Mouse (Mus musculus): Measurements from ENCODE around the gene Tmem117. TPM values are rescaled to one million over a fixed set of nuclear protein-coding genes. Genes with fewer than 3 reads are reported as not detected.

The Tmem117 gene
- total and polyA plus RNA-seq, 3 experiments, result not detected

- TF ChIP-seq JUND (IDR thresholded peaks at IDR 0.05; ENCODE audit: low read depth, low read length), result no peak
Observed at GRCm38 (mm10) chr15:94630553-94630952, 1.5 kb downstream of the Tmem117 start.

GRCm38 (mm10) chr15:94634524-94634923 lies 5.5 kb downstream of the Tmem117 start:
- no peak overlapping the region for H3K4me3 ChIP-seq (ENCODE audit: control insufficient read depth in 1 of 2, insufficient read depth in 1 of 2, low read depth in 2 of 2, low read length in 2 of 2)
- no peak for DNase-seq (ENCODE audit: low read depth, low spot score)
- no peak for TF ChIP-seq MAFK (IDR thresholded peaks at IDR 0.05; ENCODE audit: borderline replicate concordance, low read depth, low read length)
- TF ChIP-seq GATA1 (IDR thresholded peaks at IDR 0.05; ENCODE audit: low read depth, low read length), result no peak
- no peak for TF ChIP-seq UBTF (IDR thresholded peaks at IDR 0.05; ENCODE audit: borderline replicate concordance, insufficient read depth, low read depth, low read length)
- TF ChIP-seq ELF1 (IDR thresholded peaks at IDR 0.05; ENCODE audit: low read depth, low read length), result no peak
- no peak for TF ChIP-seq BHLHE40 (IDR thresholded peaks at IDR 0.05; ENCODE audit: borderline replicate concordance, low read depth, low read length)
- no peak for TF ChIP-seq KAT2A (conservative IDR thresholded peaks at IDR 0.05; ENCODE audit: low read depth, low read length)
- peaks cover 0 to 2% of the 10 kb centered on the region in 2 experiments; a peak in 2 of 4 replicates for H3K27me3 ChIP-seq (ENCODE audit: control insufficient read depth in 1 of 2, insufficient read depth in 2 of 2, low read length in 2 of 2)
- no peaks in the 10 kb centered on the region for H3K9me3 ChIP-seq (replicated peaks; ENCODE audit: insufficient read depth, low read length)
- H3K79me2 ChIP-seq (ENCODE audit: control insufficient read depth, insufficient read depth, low read length, poor library complexity), result no peaks in the 10 kb centered on the region
- no peaks in the 10 kb centered on the region for H3K36me3 ChIP-seq (ENCODE audit: control insufficient read depth in 1 of 2, insufficient read depth in 2 of 2, low read length in 2 of 2)
- H3K27ac ChIP-seq (ENCODE audit: control insufficient read depth, low read depth, low read length), result no peak overlapping the region
- no peaks in the 10 kb centered on the region for H3K4me1 ChIP-seq (ENCODE audit: control insufficient read depth in 1 of 2, insufficient read depth in 2 of 2, low read length in 2 of 2)
- H3K9ac ChIP-seq (ENCODE audit: control insufficient read depth, low read depth, low read length, poor library complexity, severe bottlenecking), result no peak overlapping the region

More at GRCm38 (mm10) chr15:94630553-94630952, 1.5 kb downstream of the Tmem117 start:
- H3K9me3 ChIP-seq (replicated peaks; ENCODE audit: insufficient read depth, low read length), result no peaks in the 10 kb centered on the region; the same call in 1 of the 2 replicates
- H3K36me3 ChIP-seq (ENCODE audit: control insufficient read depth in 1 of 2, insufficient read depth in 2 of 2, low read length in 2 of 2), result no peaks in the 10 kb centered on the region
- H3K9ac ChIP-seq (ENCODE audit: control insufficient read depth, low read depth, low read length, poor library complexity, severe bottlenecking), result no peak overlapping the region
- H3K27ac ChIP-seq (ENCODE audit: control insufficient read depth, low read depth, low read length), result no peak overlapping the region
- no peaks in the 10 kb centered on the region for H3K79me2 ChIP-seq (ENCODE audit: control insufficient read depth, insufficient read depth, low read length, poor library complexity)
- H3K4me1 ChIP-seq (ENCODE audit: control insufficient read depth in 1 of 2, insufficient read depth in 2 of 2, low read length in 2 of 2), result no peaks in the 10 kb centered on the region
- peaks cover 0 to 2% of the 10 kb centered on the region in 2 experiments; a peak in 2 of 4 replicates for H3K27me3 ChIP-seq (ENCODE audit: control insufficient read depth in 1 of 2, insufficient read depth in 2 of 2, low read length in 2 of 2)
- H3K4me3 ChIP-seq (ENCODE audit: control insufficient read depth in 1 of 2, insufficient read depth in 1 of 2, low read depth in 2 of 2, low read length in 2 of 2), result no peak overlapping the region
- no peak for DNase-seq (ENCODE audit: low read depth, low spot score)

DNA sequence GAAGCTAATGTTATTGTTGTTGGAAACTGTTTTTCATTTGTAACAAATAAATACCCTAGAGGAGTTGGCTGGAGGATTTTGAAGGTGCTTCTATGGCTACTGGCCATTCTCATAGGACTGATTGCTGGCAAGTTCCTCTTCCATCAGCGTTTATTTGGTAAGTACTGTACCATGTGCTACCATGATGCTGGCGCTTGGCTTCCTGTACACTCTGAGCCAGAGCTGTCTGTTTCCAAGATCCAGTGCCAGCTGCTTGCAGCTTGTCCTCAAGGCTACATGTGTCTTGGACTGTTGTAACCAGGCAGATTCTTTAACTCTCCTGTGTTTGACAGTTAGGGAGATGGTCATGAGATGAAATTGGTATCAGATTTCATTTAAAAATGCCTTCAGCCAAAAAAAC lies 9.2 kb downstream of the Tmem117 start:
- Histone ChIP-seq H3K9me3 (replicated peaks; ENCODE audit: insufficient read depth, low read length) (no peaks in the 10 kb centered on the region), H3K27ac (ENCODE audit: control insufficient read depth, low read depth, low read length) (no peak overlapping the region), H3K4me3 (ENCODE audit: control insufficient read depth in 1 of 2, insufficient read depth in 1 of 2, low read depth in 2 of 2, low read length in 2 of 2) (no peak overlapping the region), H3K27me3 (ENCODE audit: control insufficient read depth in 1 of 2, insufficient read depth in 2 of 2, low read length in 2 of 2) (peaks cover 0 to 5% of the 10 kb centered on the region in 2 experiments; a peak in 2 of 4 replicates), H3K79me2 (ENCODE audit: control insufficient read depth, insufficient read depth, low read length, poor library complexity) (no peaks in the 10 kb centered on the region), H3K36me3 (ENCODE audit: control insufficient read depth in 1 of 2, insufficient read depth in 2 of 2, low read length in 2 of 2) (no peaks in the 10 kb centered on the region), H3K9ac (ENCODE audit: control insufficient read depth, low read depth, low read length, poor library complexity, severe bottlenecking) (no peak overlapping the region), H3K4me1 (ENCODE audit: control insufficient read depth in 1 of 2, insufficient read depth in 2 of 2, low read length in 2 of 2) (peaks cover 0 to 7% of the 10 kb centered on the region in 2 experiments; a peak in 1 of 4 replicates)
- DNase-seq (ENCODE audit: low read depth, low spot score), result no peak
- TF ChIP-seq MAX (IDR thresholded peaks at IDR 0.05; ENCODE audit: low read length) (no peak), ETS1 (IDR thresholded peaks at IDR 0.05; ENCODE audit: low read depth, low read length) (no peak), ZMIZ1 (IDR thresholded peaks at IDR 0.05; ENCODE audit: low read depth, low read length) (no peak), MXI1 (IDR thresholded peaks at IDR 0.05; ENCODE audit: low read depth, low read length) (no peak), MYC (IDR thresholded peaks at IDR 0.05; ENCODE audit: low read depth, low read length) (no peak), EP300 (IDR thresholded peaks at IDR 0.05; ENCODE audit: low read depth in 1 of 2, low read length in 2 of 2) (no peak), GABPA (IDR thresholded peaks at IDR 0.05; ENCODE audit: low read depth, low read length) (no peak), ELF1 (IDR thresholded peaks at IDR 0.05; ENCODE audit: low read depth, low read length) (no peak), CTCF (IDR thresholded peaks at IDR 0.05 in 2 of 3, conservative IDR thresholded peaks at IDR 0.05 in 1 of 3; ENCODE audit: control insufficient read depth in 1 of 3, insufficient read depth in 1 of 3, low read depth in 2 of 3, low read length in 3 of 3, poor library complexity in 1 of 3, severe bottlenecking in 1 of 3) (no peak)
